Mouse (Mus musculus) liver, postnatal 0 days (tissue): ENCODE results near the gene Usp32. TPM values are rescaled to one million over a fixed set of nuclear protein-coding genes. Genes with fewer than 3 reads are reported as not detected.

Experiments used
- ATAC-seq: fragments of 200-750 bp; cut with Nextera tagmentation; 2 replicates; pipeline ENCODE4 v1.8.0; 2017; ENCODE audit warnings: mild to moderate bottlenecking, moderate library complexity
- DNase-seq: peaks from one replicate; pipeline ENCODE4 v3.0.0-alpha.2; 2016
- H3K27ac ChIP-seq: fragments of 300-500 bp; sonication (generic); 2 replicates; pipeline ENCODE4 v1.5.1; 2014; ENCODE audit warnings: antibody characterized with exemption, moderate library complexity, mild to moderate bottlenecking, low read depth
- H3K27me3 ChIP-seq: fragments of 300-500 bp; sonication (generic); 2 replicates; pipeline ENCODE4 v1.6.1; 2014; ENCODE audit warnings: low read length, control low read depth, mixed read lengths; ENCODE audit not compliant: insufficient read depth
- H3K36me3 ChIP-seq: fragments of 300-500 bp; sonication (generic); replicated peaks from 2 replicates; pipeline ENCODE4 v1.6.1; 2014; ENCODE audit warnings: mild to moderate bottlenecking, control low read depth, low read length, moderate library complexity, mixed read lengths; ENCODE audit not compliant: insufficient read depth
- H3K4me1 ChIP-seq: fragments of 300-500 bp; sonication (generic); 2 replicates; pipeline ENCODE4 v1.6.1; 2014; ENCODE audit warnings: antibody characterized with exemption, mild to moderate bottlenecking, control low read depth; ENCODE audit not compliant: insufficient read depth
- H3K4me2 ChIP-seq: fragments of 300-500 bp; sonication (generic); 2 replicates; pipeline ENCODE4 v1.6.1; 2014; ENCODE audit warnings: low read depth, mild to moderate bottlenecking, low read length, moderate library complexity, mixed read lengths
- H3K4me3 ChIP-seq: fragments of 300-500 bp; sonication (generic); 2 replicates; pipeline ENCODE4 v1.5.1; 2014; ENCODE audit warnings: low read depth, low read length
- H3K9ac ChIP-seq: fragments of 300-500 bp; sonication (generic); replicated peaks from 2 replicates; pipeline ENCODE4 v1.6.1; 2014; ENCODE audit warnings: mild to moderate bottlenecking, moderate library complexity
- H3K9me3 ChIP-seq: fragments of 300-500 bp; sonication (generic); 2 replicates; pipeline ENCODE4 v1.6.1; 2016; ENCODE audit warnings: mild to moderate bottlenecking, control low read depth, low read length, mixed read lengths
- CTCF ChIP-seq: sonication (generic); IDR thresholded peaks from 2 replicates; pipeline ENCODE4 v1.5.1; 2016; ENCODE audit warnings: antibody characterized with exemption, low read depth
- EP300 ChIP-seq: IDR thresholded peaks from 2 replicates; pipeline ENCODE4 v1.6.1; 2016; ENCODE audit warnings: antibody characterized with exemption, low read depth, mild to moderate bottlenecking
- WGBS: fragments of 180-500 bp; shearing (Covaris S2); extraction: QIAGEN DNeasy Blood & Tissue Kit; methylation state at CpG from one replicate; pipeline ENCODE4 v1.1.7; 2014; ENCODE audit not compliant: insufficient replicate concordance; 5-methylcytosine and 5-hydroxymethylcytosine counted together
- polyA plus RNA-seq: library from polyadenylated mRNA; unstranded; fragments of >200 nt; fragmentation: Nextera tagmentation; extraction: Ambion mirVana; gene quantifications from 2 replicates; pipeline ENCODE4 v1.2.1, GENCODE M21; 2015

The Usp32 gene
- 4.7 and 6.1 TPM in 2 replicates for polyA plus RNA-seq

DNA sequence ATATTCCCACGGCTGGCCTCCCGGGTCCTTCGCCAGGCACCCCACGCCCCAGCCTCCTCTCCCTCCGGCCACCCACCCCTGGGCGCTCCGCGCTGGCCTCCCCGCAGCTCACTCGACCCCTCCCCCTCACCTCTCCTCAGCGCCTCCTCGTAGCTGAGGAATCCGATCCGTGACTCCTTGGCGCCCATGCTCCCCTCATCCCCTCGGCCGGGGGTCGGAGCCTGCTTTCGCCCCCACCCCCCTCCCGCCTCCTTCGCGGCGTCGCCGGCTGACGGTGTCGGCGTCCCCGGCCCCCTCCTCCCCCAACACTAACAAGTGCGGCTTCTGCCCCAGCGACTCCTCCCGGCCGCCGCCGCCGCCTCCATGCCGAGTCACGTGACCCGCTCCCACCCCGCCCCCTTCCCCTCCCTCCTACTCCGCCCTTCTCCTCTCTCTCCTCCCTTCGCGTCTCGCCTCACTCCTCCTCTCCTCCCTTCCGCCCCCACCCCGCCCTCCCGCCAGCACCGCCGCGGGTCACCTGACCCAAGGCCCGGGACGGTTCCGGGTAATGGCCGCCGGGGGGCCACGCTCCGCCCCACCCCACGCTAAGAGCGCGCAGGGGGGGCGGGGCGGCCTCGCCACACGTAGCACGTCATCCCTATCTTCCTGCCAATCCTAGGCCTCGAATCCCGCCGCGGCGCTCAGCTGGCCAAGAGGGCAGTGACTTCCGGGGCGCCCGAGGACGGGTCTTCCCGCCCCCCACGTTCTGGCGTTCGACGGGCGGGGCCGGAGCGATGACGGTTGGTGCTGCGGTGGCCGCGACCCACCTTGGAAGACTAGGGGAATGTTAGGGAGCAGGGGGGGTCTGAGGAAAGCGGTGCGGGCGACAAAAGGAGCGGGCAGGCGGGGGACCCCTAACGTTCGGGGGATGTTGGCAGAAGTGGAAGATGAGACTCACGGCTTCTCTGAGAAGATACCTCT, at the start of gene Usp32:
Gene Usp32, minus strand, starts transcription at position 581 of the 960 bp plus-strand sequence.
- WGBS = 1% methylated on average over 79 of the region's 94 CpGs
- no peaks in the 10 kb centered on the region for H3K9me3 ChIP-seq
- no peaks in the 10 kb centered on the region; the same call in 1 of the 2 replicates for H3K36me3 ChIP-seq
- DNase-seq (peak; percentile 99), ATAC-seq (peak; percentile 98)
- H3K9ac ChIP-seq = peak within 1 kb of the TSS; percentile 96
- peaks cover 15% of the 10 kb centered on the region; the same call in 1 of the 2 replicates for H3K4me1 ChIP-seq
- H3K4me3 ChIP-seq = peak within 1 kb of the TSS; percentile 98
- TF ChIP-seq EP300 (peak; percentile 76; the same call in 1 of the 2 replicates), CTCF (peak; percentile 46)
- peak within 1 kb of the TSS; percentile 96 for H3K27ac ChIP-seq
- peak within 1 kb of the TSS; percentile 84 for H3K4me2 ChIP-seq
- no peaks in the 10 kb centered on the region for H3K27me3 ChIP-seq

DNA sequence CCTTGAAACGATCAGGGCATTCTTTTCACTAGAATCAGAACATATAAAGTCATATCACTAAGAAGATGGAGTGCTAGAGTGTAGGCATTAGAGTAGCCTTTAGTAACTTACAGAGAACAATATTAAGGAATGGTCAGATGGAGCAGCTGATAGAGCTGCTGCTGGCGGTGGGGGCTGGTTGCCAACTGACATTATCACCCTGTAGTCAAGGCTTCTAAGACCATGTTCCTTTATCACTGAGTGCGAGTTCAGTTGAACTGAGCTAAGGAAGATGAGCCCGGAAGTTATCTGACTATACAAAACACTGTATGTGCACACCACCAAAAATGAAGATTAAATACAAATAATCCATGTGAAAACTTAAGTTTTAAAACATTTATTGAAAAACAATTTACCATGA, 49.1 kb upstream of the Usp32 start:
- Histone ChIP-seq H3K4me1 (no peaks in the 10 kb centered on the region), H3K9ac (no peak overlapping the region), H3K4me3 (no peak overlapping the region), H3K4me2 (no peak overlapping the region), H3K36me3 (peaks cover 29% of the 10 kb centered on the region), H3K27me3 (no peaks in the 10 kb centered on the region), H3K9me3 (no peaks in the 10 kb centered on the region), H3K27ac (no peak overlapping the region)
- TF ChIP-seq EP300 (no peak), CTCF (no peak)
- ATAC-seq = no peak
- 54% methylated on average over 4 of the region's 4 CpGs for WGBS
- no peak for DNase-seq

DNA sequence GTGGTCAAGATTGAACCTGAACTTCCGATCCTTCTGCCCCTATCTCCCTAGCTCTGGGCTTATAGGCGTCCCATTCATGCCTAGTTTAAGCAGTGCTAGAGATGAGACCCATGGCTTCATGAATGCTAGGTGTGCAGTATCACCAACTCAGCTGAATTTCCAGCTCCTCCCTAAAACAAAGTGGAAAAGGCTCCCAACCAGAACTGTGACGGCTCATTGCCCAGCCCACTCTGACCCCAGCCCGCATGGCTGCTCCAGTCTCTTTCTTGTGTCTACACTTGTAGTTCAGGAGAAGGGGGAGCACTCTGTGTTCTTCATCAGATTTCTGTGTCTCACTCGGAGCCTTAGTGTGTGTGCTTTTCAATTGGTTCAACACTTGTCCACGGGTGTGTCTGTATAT, 44.9 kb upstream of the Usp32 start:
- Histone ChIP-seq H3K4me3 (no peak overlapping the region), H3K9ac (no peak overlapping the region), H3K36me3 (0 out of 2 replicates have a peak, but pooled peaks cover 2% of the 10 kb centered on the region), H3K4me2 (no peak overlapping the region), H3K4me1 (peaks cover 7% of the 10 kb centered on the region), H3K27me3 (no peaks in the 10 kb centered on the region), H3K9me3 (no peaks in the 10 kb centered on the region), H3K27ac (no peak overlapping the region)
- ATAC-seq (no peak), DNase-seq (no peak)
- WGBS = 85% methylated on average over 6 of the region's 6 CpGs
- TF ChIP-seq EP300 (no peak), CTCF (no peak)

DNA sequence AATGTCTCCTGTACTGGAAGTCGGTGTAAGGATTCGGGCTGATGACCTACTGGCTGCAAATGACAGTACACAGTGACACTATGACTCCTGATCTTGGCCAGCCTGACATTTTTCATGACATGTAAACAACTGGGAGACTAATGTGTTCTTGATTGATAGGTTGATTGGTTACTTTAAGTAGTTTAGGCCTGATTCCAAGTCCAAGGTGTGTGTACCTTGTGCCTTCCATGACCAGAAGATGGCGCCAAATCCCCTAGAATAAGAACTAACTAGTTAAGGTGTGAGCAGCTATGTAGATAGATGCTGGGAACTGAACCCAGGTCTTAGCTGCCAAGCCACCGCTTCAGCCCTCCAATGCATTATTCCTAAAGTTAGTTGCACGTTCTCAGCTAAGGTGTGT, 44.1 kb upstream of the Usp32 start:
- H3K27me3 ChIP-seq = no peaks in the 10 kb centered on the region
- peak; percentile 82 for TF ChIP-seq CTCF
- no peak for TF ChIP-seq EP300
- no peak overlapping the region for H3K4me3 ChIP-seq
- 0 out of 2 replicates have a peak, but pooled peaks cover 1% of the 10 kb centered on the region for H3K36me3 ChIP-seq
- 77% methylated on average over 5 of the region's 5 CpGs for WGBS
- ATAC-seq = peak; percentile 31; the same call in 1 of the 2 replicates
- H3K27ac ChIP-seq = no peak overlapping the region
- H3K9ac ChIP-seq = no peak overlapping the region
- no peak overlapping the region for H3K4me2 ChIP-seq
- no peaks in the 10 kb centered on the region for H3K9me3 ChIP-seq
- peak; percentile 64 for DNase-seq
- H3K4me1 ChIP-seq = peaks cover 7% of the 10 kb centered on the region

DNA sequence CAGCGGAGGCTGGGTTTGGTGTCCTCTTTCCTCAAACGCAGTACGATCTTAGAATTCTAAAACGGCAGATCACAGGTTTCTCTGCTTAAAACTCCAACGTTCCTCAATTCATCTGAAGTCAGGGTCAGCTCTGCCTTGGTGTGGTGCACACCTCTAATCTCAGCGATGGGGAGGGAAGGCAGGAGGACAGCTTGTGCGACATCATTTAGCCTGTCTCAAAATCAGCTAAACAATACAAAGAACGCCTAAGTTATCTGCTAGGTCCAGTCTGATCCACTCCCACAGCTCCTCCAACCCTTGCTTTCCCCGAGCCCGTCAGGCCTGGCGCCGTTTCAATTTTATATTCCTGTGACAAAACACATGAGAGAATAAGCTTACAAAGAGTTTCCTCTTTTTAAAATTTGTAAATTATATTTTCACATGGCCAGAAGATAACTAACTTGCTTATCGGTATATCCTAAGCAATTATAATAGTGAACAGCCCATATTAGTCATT, 43.4 kb upstream of the Usp32 start:
- peak overlapping the region; percentile 45 for H3K4me3 ChIP-seq
- H3K4me1 ChIP-seq = peaks cover 7% of the 10 kb centered on the region
- H3K36me3 ChIP-seq = no peaks in the 10 kb centered on the region
- WGBS = 30% methylated on average over 13 of the region's 13 CpGs
- H3K27me3 ChIP-seq = no peaks in the 10 kb centered on the region
- peak overlapping the region; percentile 51 for H3K9ac ChIP-seq
- H3K4me2 ChIP-seq = peak overlapping the region; percentile 77
- no peaks in the 10 kb centered on the region for H3K9me3 ChIP-seq
- no peak for DNase-seq
- TF ChIP-seq CTCF (no peak), EP300 (no peak)
- ATAC-seq = peak; percentile 34
- no peak overlapping the region for H3K27ac ChIP-seq

DNA sequence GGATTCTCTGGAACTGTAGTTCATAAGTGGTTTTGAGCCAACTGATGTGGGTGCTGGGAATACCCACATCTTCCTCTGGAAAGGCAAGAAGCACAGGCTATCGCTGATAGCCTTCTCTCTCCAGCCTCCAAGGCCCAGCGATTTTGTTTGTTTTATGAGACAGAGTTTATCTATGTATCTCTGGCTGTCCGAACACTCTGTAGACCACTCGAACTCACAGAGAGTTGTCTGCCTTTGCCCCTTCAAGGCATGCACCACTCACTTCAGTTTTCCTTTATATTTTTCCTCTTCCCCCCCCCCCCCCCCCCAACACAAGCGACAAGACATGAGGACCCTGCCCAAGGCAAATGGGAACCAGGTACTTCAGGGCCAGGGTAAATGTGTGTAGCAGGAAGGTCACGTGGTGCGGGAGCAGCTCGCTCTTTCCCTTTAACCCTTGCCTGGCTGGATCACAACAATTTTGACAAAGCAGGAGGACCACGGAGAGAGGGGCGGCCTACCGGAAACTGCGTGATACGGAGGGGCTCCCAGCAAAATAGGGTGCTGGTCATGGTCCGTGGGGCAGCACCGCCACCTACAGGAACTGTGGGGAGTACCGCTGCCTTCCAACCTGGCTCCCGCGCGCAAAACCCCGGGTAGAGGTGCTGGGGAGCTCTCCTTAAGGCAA, 42.8 kb upstream of the Usp32 start:
- Histone ChIP-seq H3K9ac (peak overlapping the region; percentile 51), H3K27me3 (no peaks in the 10 kb centered on the region), H3K27ac (no peak overlapping the region), H3K36me3 (no peaks in the 10 kb centered on the region), H3K4me1 (peaks cover 7% of the 10 kb centered on the region), H3K9me3 (no peaks in the 10 kb centered on the region), H3K4me3 (peak overlapping the region; percentile 45), H3K4me2 (peak overlapping the region; percentile 77)
- DNase-seq = peak; percentile 82
- WGBS = 3% methylated on average over 19 of the region's 20 CpGs
- TF ChIP-seq EP300 (no peak), CTCF (peak; percentile 91)
- peak; percentile 80 for ATAC-seq
